Mouse (Mus musculus): Measurements from ENCODE around the gene Gm47841.

The Gm47841 gene

DNA sequence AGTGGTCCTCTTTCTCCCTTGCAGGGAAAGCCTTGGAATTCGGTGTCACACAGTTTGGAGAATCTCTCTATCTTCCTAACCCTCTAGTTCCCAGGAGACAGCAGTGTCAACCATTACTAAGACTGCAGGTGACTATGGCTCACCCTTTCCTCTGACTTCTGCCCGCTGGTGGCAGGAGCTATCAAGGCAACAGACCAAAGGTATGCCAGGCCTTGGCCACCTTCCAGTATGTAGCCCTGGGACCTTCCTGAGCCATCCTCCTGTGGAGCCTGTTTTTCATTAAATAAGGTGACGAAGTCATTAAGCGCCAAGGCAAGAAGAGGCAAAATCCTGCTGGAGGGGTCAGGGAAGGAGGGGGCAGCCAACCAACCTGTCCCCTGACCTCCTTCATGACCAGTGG, 28.0 kb upstream of the Gm47841 start:
- in situ Hi-C loops (cut with MboI; ENCODE audit: low sequenced_read_pairs) = no loop called here

- in situ Hi-C loops (cut with MboI; ENCODE audit: low sequenced_read_pairs) = no loop called here
Measured at GRCm38 (mm10) chr15:101074067-101074466, 26.9 kb upstream of the Gm47841 start.

DNA sequence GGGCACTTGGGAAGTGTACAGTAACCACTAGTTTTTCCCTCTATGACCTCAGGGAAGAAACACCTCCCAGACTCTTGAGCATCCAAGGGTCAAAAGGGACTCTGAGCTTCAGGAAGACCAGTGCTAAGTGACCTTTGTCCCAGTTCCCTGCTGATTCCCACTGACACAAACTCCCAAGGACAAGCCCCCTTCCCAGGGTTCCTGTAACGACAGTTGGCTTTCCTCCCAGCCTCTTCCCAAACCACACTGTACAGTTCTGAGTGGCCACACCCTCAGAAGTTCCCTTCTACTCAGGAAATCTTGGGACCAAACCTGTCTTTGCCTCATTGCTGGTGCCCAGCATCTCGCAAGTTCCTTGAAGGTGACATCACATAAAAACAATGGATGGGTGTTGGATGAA, 25.5 kb upstream of the Gm47841 start:
- in situ Hi-C loops (cut with MboI; ENCODE audit: low sequenced_read_pairs) = no loop called here

DNA sequence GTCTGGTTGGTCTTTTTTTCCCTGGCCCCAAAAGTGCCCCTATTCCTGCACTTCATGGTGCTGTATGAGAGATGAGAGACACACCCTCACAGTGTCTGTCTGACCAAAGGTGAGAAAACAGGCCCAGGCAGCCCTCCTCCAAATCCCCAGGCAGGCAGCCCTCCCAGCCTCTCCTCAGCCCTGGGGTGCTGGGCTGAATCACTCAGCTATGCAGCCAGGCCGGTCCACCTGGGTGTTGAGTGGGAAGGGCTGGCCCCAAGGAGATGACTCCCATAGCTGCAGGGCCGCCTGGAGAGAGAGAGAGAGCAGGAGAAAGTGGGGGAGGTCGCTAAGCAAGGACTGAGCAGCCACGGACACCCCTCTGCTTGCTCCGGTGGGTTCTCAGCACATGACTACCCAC, 23.6 kb upstream of the Gm47841 start:
- in situ Hi-C loops (cut with MboI; ENCODE audit: low sequenced_read_pairs) = no loop called here

GRCm38 (mm10) chr15:101069641-101070190, 22.5 kb upstream of the Gm47841 start:
- in situ Hi-C loops (cut with MboI; ENCODE audit: low sequenced_read_pairs) = no loop called here

- in situ Hi-C loops (cut with MboI; ENCODE audit: low sequenced_read_pairs) = no loop called here
Measured at GRCm38 (mm10) chr15:101068671-101069070, 21.5 kb upstream of the Gm47841 start.

- in situ Hi-C loops (cut with MboI; ENCODE audit: low sequenced_read_pairs) = no loop called here
Measured at GRCm38 (mm10) chr15:101068029-101068428, 20.8 kb upstream of the Gm47841 start.

GRCm38 (mm10) chr15:101066920-101067696, 19.9 kb upstream of the Gm47841 start:
- in situ Hi-C loops (cut with MboI; ENCODE audit: low sequenced_read_pairs) = no loop called here

DNA sequence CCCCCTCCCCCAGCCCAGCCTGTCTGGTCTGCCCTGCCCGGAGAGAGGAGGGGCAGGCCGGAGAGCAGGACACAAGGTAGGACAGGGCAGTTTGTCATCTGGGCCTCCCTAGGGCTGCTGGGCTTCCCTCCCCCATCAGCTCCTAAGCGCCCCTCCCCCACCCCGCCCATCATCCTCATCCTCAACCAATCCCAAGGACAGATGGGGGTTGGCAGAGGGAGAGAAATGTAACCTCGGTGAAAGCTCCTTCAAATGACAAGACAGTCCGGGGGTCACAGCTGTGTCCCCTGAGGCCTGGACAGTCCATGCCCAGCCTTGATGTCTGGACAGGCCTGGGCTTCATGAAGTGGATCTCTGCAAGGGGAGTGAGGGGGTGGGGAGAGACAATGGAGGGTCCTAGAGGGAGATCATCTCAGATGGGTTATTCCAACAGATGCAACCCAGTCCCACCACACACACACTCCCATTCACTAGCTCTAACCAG, 19.2 kb upstream of the Gm47841 start:
- in situ Hi-C loops (cut with MboI; ENCODE audit: low sequenced_read_pairs) = no loop called here

DNA sequence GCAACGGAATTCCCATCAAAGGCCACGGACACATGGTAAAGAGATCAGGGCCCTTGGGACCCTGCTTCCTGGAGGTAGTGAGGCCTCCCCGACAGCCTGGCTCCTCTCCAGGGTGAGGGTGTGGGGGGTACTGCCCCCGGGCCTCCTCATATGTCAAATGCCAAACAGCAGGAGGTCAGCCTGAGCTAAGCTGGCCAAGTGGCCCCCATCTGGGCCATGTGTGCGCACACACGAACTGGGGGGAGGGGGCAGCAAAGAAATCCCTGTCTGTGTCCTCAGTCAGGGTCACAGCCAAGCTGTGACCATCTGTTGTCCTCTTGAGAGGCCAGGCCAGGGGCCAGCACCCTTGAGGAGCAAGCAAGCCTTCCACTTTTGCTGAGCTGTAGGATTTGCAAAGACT, 17.9 kb upstream of the Gm47841 start:
- in situ Hi-C loops (cut with MboI; ENCODE audit: low sequenced_read_pairs) = no loop called here

GRCm38 (mm10) chr15:101060280-101060852, 13.2 kb upstream of the Gm47841 start:
- in situ Hi-C loops (cut with MboI; ENCODE audit: low sequenced_read_pairs) = no loop called here

DNA sequence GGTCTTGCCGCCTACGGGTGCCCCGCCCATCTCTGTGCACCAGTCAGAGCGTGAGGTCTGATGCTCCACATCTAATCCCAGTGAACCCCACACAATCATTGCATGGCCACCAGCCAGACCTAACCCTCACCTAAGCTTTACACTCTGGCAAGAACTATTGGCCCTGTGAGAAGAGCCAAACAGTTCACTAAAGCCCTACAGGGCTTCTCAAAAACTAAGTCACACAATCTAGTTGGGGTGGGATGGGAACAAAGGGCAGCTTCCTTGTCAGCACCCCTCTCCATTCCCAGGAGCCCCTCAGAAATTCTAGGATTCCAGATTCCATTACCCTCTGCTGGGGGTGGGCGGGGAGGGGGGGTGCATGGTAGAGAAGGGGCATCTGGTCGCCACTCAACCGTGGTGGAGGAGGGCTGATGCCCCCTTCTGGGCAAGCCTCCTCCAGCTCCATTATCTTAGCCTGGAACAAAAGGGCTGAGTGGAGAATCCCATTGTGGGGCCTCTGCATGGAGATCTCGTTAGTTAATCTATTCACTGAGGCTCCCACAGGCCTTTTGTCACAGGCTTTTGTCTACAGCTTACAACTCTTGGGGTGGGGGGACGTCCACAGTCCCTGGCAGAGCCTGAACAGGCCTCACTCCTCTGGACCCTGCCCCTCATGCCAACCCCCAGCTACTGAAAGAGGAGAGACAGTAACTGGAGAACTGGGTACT, 12.5 kb upstream of the Gm47841 start:
- in situ Hi-C loops (cut with MboI; ENCODE audit: low sequenced_read_pairs) = no loop called here

DNA sequence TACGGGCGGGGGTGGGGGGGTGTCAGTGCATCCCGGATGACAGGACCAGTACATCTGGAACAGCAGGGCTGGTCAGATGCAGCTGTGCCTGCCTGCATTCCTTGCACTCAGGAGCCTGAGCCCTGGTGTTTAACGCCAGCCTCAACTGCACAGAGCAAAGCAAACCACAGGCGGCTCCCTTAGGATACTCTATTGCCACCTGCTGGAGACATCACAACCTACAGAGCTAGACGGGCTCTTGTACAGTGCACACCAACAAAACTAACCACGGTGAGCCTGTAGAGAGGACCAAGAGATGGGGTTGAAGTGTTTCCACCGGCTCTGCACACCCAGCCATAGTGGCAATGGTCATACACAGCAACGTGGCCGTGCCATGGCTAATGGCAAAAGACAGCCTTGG, 9.0 kb upstream of the Gm47841 start:
- in situ Hi-C loops (cut with MboI; ENCODE audit: low sequenced_read_pairs) = no loop called here

DNA sequence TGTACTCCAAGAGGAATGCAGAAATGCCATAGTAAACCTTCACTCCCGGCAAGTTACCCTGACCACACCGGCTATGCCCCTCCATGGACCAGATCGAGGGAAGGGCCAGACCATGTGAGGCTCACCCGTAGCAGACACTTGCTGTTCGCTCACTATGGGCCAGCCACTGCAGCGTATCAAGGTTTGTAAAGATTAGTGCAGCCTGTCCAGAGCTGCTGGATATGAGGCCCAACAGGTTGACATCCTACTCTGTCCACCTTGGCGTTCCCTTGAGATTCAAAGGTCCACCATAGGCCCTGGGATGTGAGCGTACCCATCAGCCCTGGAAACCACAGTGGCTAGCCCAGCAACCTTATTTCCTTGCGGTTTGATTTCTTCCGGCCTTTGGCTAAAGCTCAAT, 7.3 kb upstream of the Gm47841 start:
- in situ Hi-C loops (cut with MboI; ENCODE audit: low sequenced_read_pairs) = no loop called here

GRCm38 (mm10) chr15:101053832-101054459, 6.7 kb upstream of the Gm47841 start:
- in situ Hi-C loops (cut with MboI; ENCODE audit: low sequenced_read_pairs) = no loop called here

DNA sequence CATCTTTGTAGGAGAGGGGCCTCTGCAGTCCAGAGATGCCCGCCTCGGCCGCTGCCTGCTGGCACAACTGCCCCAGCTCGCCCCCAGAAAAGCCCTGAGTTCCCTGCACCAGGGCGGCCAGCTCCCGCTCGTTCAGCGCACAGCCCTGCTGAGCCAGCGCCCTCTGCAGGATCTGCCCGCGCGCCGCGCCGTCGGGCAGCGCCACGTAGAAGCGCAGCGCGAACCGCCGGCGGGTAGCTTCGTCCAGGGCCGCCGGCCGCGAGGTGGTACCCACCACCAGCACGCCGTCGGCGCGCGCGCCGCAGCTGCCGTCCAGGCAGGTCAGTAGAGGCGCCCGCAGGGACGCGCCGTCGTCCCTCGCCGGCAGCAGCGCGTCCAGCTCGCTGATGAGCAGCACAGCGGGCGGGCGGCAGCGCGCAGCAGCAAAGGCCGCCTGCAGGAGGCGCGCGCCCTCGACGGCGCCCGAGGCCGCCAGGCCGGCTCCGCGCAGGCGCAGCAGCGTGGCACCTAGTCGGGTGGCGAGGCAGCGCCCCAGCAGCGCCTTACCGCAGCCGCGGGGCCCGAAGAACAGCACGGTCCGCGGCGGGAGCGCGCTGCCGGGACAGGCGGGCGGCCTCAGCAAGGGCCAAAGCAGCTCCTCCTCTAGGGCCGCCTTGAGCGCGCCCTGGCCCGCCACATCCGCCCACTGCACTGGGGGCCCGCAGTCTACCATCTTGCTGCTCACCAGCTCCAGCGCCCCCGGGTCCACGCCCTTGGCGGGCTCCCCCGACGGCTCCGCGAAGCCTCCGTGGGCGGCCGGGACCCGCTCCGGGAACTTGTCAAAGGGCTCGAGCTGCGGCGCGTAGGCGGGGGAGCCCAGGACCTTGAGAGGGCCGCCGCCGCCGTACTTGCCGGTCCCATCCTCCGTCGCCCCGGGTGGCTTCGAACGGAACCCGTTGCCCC, 5.6 kb upstream of the Gm47841 start:
- in situ Hi-C loops (cut with MboI; ENCODE audit: low sequenced_read_pairs) = no loop called here

DNA sequence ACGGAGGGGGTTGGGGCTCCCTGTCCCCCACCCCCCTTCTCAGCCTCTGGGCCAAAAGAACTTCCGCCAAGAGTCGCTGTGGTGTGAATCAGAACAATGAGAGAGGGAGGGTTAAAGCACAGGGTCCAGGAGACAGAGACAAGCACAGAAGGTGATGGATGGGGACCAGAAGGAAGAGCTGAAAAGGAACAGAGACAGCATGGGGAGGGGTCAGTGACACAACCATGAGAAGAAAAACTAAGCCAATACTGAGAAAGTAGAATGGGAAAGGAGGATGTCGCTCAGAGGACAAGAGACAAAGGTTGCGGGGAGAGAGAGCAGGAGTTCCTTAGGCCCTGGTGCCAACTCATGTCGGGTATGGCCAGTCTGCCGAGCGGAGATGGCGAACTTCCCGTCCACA, 4.7 kb upstream of the Gm47841 start:
- in situ Hi-C loops (cut with MboI; ENCODE audit: low sequenced_read_pairs) = no loop called here

DNA sequence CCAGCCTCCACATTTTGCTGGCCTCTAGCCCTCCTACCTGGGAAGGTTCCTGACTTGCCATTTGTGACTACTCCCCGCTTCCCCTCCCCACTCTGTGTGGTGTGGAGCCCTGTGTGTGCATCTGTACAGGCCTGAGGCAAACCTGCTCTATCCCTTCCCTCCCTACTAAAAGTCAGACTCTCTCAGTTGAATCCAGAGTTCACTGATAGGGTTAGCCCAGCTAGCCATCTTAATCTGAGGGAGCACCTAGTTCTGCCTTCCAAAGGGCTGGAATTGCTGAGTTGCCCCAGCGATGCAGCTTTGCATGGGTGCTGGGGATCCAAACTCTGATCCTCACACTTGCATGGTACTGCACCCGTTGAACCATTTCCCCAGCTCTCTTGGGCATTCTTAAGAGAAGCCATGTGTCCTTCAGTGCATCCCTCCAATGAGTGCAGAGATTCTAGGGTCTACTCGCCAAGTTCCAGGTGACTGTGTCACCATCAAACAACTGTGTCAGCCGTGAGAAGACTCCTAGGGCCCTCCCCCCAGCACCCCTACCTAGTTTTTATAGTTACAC, 1.2 kb upstream of the Gm47841 start:
- in situ Hi-C loops (cut with MboI; ENCODE audit: low sequenced_read_pairs) = no loop called here

- in situ Hi-C loops (cut with MboI; ENCODE audit: low sequenced_read_pairs) = no loop called here
Measured at GRCm38 (mm10) chr15:101046527-101047193, 537 bp downstream of the Gm47841 start.
